Mouse (Mus musculus): ENCODE measurements around the gene Mgll.

- TF ChIP-seq CTCF (conservative IDR thresholded peaks at IDR 0.05; ENCODE audit: insufficient read depth, insufficient read length, low read depth, low read length) (no peak), POLR2A (IDR thresholded peaks at IDR 0.05; ENCODE audit: low read depth, low read length) (no peak)
These were observed 130.3 kb downstream of the Mgll start for GRCm38 (mm10) chr6:88854509-88854908.

Data from kidney, adult 2 months (tissue).